Mouse (Mus musculus): ENCODE results near the gene Zc3h13. TPM values are rescaled to one million over a fixed set of nuclear protein-coding genes. Genes with fewer than 3 reads are reported as not detected.

The Zc3h13 gene
- polyA plus RNA-seq, 1 experiment = 21.4 TPM

- no peaks in the 10 kb centered on the region for H3K4me1 ChIP-seq
- H3K9me3 ChIP-seq = no peaks in the 10 kb centered on the region
- TF ChIP-seq GATA1 (IDR thresholded peaks at IDR 0.05; ENCODE audit: borderline replicate concordance, low read length) = no peak
- no peak for TF ChIP-seq FLI1 (IDR thresholded peaks at IDR 0.05; ENCODE audit: low read length)
- peaks cover 8% of the 10 kb centered on the region for H3K27me3 ChIP-seq (replicated peaks)
- H3K36me3 ChIP-seq (replicated peaks; ENCODE audit: low read length) = no peaks in the 10 kb centered on the region
- no peak overlapping the region for H3K4me3 ChIP-seq (replicated peaks)
These were observed 81.3 kb downstream of the Zc3h13 start for GRCm38 (mm10) chr14:75365301-75366035.

GRCm38 (mm10) chr14:75366741-75367140 is 82.6 kb downstream of the Zc3h13 start:
- no peaks in the 10 kb centered on the region for H3K36me3 ChIP-seq (replicated peaks; ENCODE audit: low read length)
- no peak for TF ChIP-seq FLI1 (IDR thresholded peaks at IDR 0.05; ENCODE audit: low read length)
- TF ChIP-seq GATA1 (IDR thresholded peaks at IDR 0.05; ENCODE audit: borderline replicate concordance, low read length) = no peak
- no peaks in the 10 kb centered on the region for H3K4me1 ChIP-seq
- H3K27me3 ChIP-seq (replicated peaks) = peaks cover 8% of the 10 kb centered on the region
- H3K9me3 ChIP-seq = no peaks in the 10 kb centered on the region
- no peak overlapping the region for H3K4me3 ChIP-seq (replicated peaks)

GRCm38 (mm10) chr14:75367503-75367902 is 83.3 kb downstream of the Zc3h13 start:
- H3K4me3 ChIP-seq (replicated peaks) = no peak overlapping the region
- TF ChIP-seq GATA1 (IDR thresholded peaks at IDR 0.05; ENCODE audit: borderline replicate concordance, low read length) (no peak), FLI1 (IDR thresholded peaks at IDR 0.05; ENCODE audit: low read length) (no peak)
- no peaks in the 10 kb centered on the region for H3K36me3 ChIP-seq (replicated peaks; ENCODE audit: low read length)
- H3K27me3 ChIP-seq (replicated peaks) = peaks cover 10% of the 10 kb centered on the region
- H3K4me1 ChIP-seq = no peaks in the 10 kb centered on the region
- no peaks in the 10 kb centered on the region for H3K9me3 ChIP-seq

GRCm38 (mm10) chr14:75369880-75370279 is 85.7 kb downstream of the Zc3h13 start:
- no peaks in the 10 kb centered on the region for H3K4me1 ChIP-seq
- H3K9me3 ChIP-seq = no peaks in the 10 kb centered on the region
- H3K36me3 ChIP-seq (replicated peaks; ENCODE audit: low read length) = no peaks in the 10 kb centered on the region
- no peak overlapping the region for H3K4me3 ChIP-seq (replicated peaks)
- H3K27me3 ChIP-seq (replicated peaks) = peaks cover 7% of the 10 kb centered on the region
- TF ChIP-seq FLI1 (IDR thresholded peaks at IDR 0.05; ENCODE audit: low read length) (no peak), GATA1 (IDR thresholded peaks at IDR 0.05; ENCODE audit: borderline replicate concordance, low read length) (no peak)

DNA sequence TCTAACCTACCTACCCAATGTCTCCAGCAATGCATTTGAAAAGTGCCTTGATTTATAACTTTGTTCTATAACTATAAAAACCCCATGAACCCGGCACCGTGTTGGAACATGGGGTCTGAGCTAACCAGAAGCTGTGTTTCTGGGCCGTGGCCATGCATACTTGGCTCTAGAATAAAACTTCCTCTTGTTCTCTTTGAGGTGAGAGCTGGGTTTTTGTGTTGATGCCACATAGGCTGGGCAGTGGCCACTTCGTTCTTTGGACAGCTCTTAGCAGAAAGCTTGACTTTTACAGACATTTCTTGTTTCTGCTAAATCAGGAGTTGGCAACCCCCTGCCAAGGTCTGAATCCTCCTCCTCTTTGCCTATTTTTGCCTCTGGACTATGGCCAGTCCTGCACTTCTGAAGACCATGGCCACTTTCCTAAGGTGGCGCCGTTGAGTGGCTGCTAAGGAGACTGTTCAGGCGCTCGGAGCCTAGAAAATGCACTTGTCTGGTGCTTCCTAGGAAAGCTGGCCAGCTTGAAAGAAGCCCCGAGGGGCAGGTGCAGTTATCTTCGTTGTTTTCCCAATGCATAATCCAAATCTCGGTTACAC is 90.9 kb downstream of the Zc3h13 start:
- peaks cover 8% of the 10 kb centered on the region for H3K27me3 ChIP-seq (replicated peaks)
- no peaks in the 10 kb centered on the region for H3K36me3 ChIP-seq (replicated peaks; ENCODE audit: low read length)
- no peak for TF ChIP-seq FLI1 (IDR thresholded peaks at IDR 0.05; ENCODE audit: low read length)
- TF ChIP-seq GATA1 (IDR thresholded peaks at IDR 0.05; ENCODE audit: borderline replicate concordance, low read length) = no peak
- H3K4me3 ChIP-seq (replicated peaks) = no peak overlapping the region
- no peaks in the 10 kb centered on the region for H3K4me1 ChIP-seq
- 0 out of 2 replicates have a peak, but pooled peaks cover 4% of the 10 kb centered on the region for H3K9me3 ChIP-seq

DNA sequence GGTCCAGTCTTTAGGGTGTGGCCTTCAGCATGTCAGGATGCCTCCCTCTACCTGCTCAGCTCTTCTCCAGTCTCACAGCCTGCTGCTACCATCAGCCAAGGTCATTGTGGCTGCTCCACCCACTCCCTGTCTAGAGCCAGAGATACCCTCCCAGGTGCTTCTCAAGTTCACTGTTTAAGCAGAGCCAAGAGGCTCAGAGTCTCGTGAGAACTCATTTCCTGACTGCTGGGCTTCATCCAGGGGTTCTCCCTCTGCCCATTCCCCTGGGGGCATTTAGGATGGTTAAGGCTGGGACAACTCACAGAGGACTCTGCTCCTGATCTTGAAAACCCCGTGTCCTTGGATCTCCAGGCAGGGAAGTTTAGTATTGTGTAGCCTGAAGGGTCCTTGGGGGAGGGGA is 92.1 kb downstream of the Zc3h13 start:
- peaks cover 8% of the 10 kb centered on the region for H3K27me3 ChIP-seq (replicated peaks)
- no peaks in the 10 kb centered on the region for H3K36me3 ChIP-seq (replicated peaks; ENCODE audit: low read length)
- no peak overlapping the region for H3K4me3 ChIP-seq (replicated peaks)
- TF ChIP-seq GATA1 (IDR thresholded peaks at IDR 0.05; ENCODE audit: borderline replicate concordance, low read length) (no peak), FLI1 (IDR thresholded peaks at IDR 0.05; ENCODE audit: low read length) (no peak)
- 0 out of 2 replicates have a peak, but pooled peaks cover 4% of the 10 kb centered on the region for H3K9me3 ChIP-seq
- H3K4me1 ChIP-seq = no peaks in the 10 kb centered on the region

GRCm38 (mm10) chr14:75377612-75378011 is 93.4 kb downstream of the Zc3h13 start:
- Histone ChIP-seq H3K9me3 (0 out of 2 replicates have a peak, but pooled peaks cover 4% of the 10 kb centered on the region), H3K36me3 (replicated peaks; ENCODE audit: low read length) (no peaks in the 10 kb centered on the region), H3K4me3 (replicated peaks) (no peak overlapping the region), H3K27me3 (replicated peaks) (peaks cover 7% of the 10 kb centered on the region), H3K4me1 (no peaks in the 10 kb centered on the region)
- no peak for TF ChIP-seq GATA1 (IDR thresholded peaks at IDR 0.05; ENCODE audit: borderline replicate concordance, low read length)
- no peak for TF ChIP-seq FLI1 (IDR thresholded peaks at IDR 0.05; ENCODE audit: low read length)

Other genes starting within 250 kb of the Zc3h13 start
- not detected in 2 replicates for gene Lrrc63, start 153.5 kb upstream of the Zc3h13 start, polyA plus RNA-seq (2012; ENCODE audit: insufficient read depth, low replicate concordance)
- gene Lcp1, start 153.3 kb upstream of the Zc3h13 start, polyA plus RNA-seq (2012; ENCODE audit: insufficient read depth, low replicate concordance) = 0.66 and 7.1 TPM in 2 replicates
- not detected in 2 replicates for gene Cpb2, start 42.1 kb upstream of the Zc3h13 start, polyA plus RNA-seq (2012; ENCODE audit: insufficient read depth, low replicate concordance)
- gene Siah3, start 171.6 kb downstream of the Zc3h13 start, polyA plus RNA-seq (2012; ENCODE audit: insufficient read depth, low replicate concordance) = not detected in 2 replicates